In genomic region chr7:136182101-136182500, GRCm38 (mm10) we compare ENCODE assay signal across 27 mouse cellular contexts.
A peak's percentile ranks its signal among the peaks of the same experiment; 100 is the strongest.
DNase-seq lines count a peak whose midpoint lies in the region; ATAC-seq and TF ChIP-seq lines count a peak whose summit lies in the region.
"Had no signal": no experiment of that assay in that cellular context is flagged by ENCODE, and none has a peak within 500 bp of the region (broad histone marks: within the 10 kb centered on the region; RNA-seq: fewer than 3 reads in every experiment).

No protein-coding gene starts in this region.

- no peaks in the 10 kb centered on the region for H3K27me3 ChIP-seq in heart, embryonic 14.5 days (ENCODE audit: control insufficient read depth, insufficient read depth, low read length)
- H3K27me3 ChIP-seq in limb, embryonic 14.5 days (ENCODE audit: control insufficient read depth, insufficient read depth, low read length), result no peaks in the 10 kb centered on the region
- no peaks in the 10 kb centered on the region for H3K27me3 ChIP-seq in limb, embryonic 10.5 days (ENCODE audit: low read depth, poor library complexity, severe bottlenecking)
- no peaks in the 10 kb centered on the region for H3K27me3 ChIP-seq in heart, postnatal 0 days (ENCODE audit: control insufficient read depth, insufficient read depth, low read length)
- H3K27me3 ChIP-seq: embryonic facial prominence, embryonic 15.5 days; kidney, embryonic 15.5 days; midbrain, embryonic 13.5 days; Patski had no signal

- H3K27ac ChIP-seq in gastrocnemius, adult 2 months, result no peak overlapping the region
- H3K27ac ChIP-seq in heart, embryonic 14.5 days (replicated peaks in 1 of 2; ENCODE audit: control insufficient read depth in 1 of 2, insufficient read depth in 1 of 2, low read depth in 2 of 2, low read length in 2 of 2), result no peak overlapping the region
- H3K27ac ChIP-seq in limb, embryonic 14.5 days (replicated peaks; ENCODE audit: low read depth, low read length), result no peak overlapping the region
- no peak overlapping the region for H3K27ac ChIP-seq in limb, embryonic 10.5 days
- 0 out of 2 replicates have a peak overlapping the region, but pooled peaks have one; percentile 18 for H3K27ac ChIP-seq in heart, postnatal 0 days (ENCODE audit: low read depth)
- H3K27ac ChIP-seq: embryonic facial prominence, embryonic 15.5 days; forebrain, embryonic 12.5 days; hindbrain, embryonic 14.5 days; kidney, embryonic 15.5 days; macrophage had no signal

- no peak overlapping the region for H3K4me3 ChIP-seq in gastrocnemius, adult 2 months
- no peak overlapping the region for H3K4me3 ChIP-seq in heart, embryonic 14.5 days (ENCODE audit: control insufficient read depth in 1 of 2, insufficient read depth in 1 of 2, low read depth in 1 of 2, low read length in 2 of 2)
- no peak overlapping the region for H3K4me3 ChIP-seq in limb, embryonic 14.5 days (replicated peaks; ENCODE audit: low read length)
- H3K4me3 ChIP-seq in limb, embryonic 10.5 days, result no peak overlapping the region
- H3K4me3 ChIP-seq in heart, postnatal 0 days (ENCODE audit: low read depth, low read length), result no peak overlapping the region
- H3K4me3 ChIP-seq: embryonic facial prominence, embryonic 15.5 days; forebrain, embryonic 12.5 days; kidney, embryonic 15.5 days; midbrain, embryonic 13.5 days had no signal

- TF ChIP-seq CTCF in gastrocnemius, adult 2 months (IDR thresholded peaks at IDR 0.05), result no peak
- no peak for TF ChIP-seq CTCF in heart, postnatal 0 days (IDR thresholded peaks at IDR 0.05; ENCODE audit: low read depth)

- H3K9ac ChIP-seq in heart, embryonic 14.5 days (ENCODE audit: low read length), result no peak overlapping the region
- no peak overlapping the region for H3K9ac ChIP-seq in limb, embryonic 14.5 days (ENCODE audit: low read depth, low read length, severe bottlenecking)
- H3K9ac ChIP-seq in heart, postnatal 0 days (replicated peaks; ENCODE audit: low read depth, low read length), result no peak overlapping the region
- H3K9ac ChIP-seq: embryonic facial prominence, embryonic 15.5 days; forebrain, embryonic 12.5 days; forebrain, postnatal 0 days; hindbrain, embryonic 14.5 days; kidney, embryonic 15.5 days; midbrain, embryonic 13.5 days had no signal

- intact Hi-C loops in gastrocnemius, adult 2 months (cut with DNase I), result no loop called here

- WGBS in heart, embryonic 14.5 days, result 36% methylated on average over 5 of the region's 5 CpGs
- 47% methylated on average over 5 of the region's 5 CpGs for WGBS in limb, embryonic 14.5 days
- 91% methylated on average over 5 of the region's 5 CpGs for WGBS in limb, embryonic 10.5 days
- WGBS in heart, postnatal 0 days, result 29% methylated on average over 5 of the region's 5 CpGs

- TF ChIP-seq EP300 in heart, postnatal 0 days (IDR thresholded peaks at IDR 0.05; ENCODE audit: low read depth), result no peak

- H3K4me1 ChIP-seq in heart, embryonic 14.5 days (ENCODE audit: control insufficient read depth in 2 of 2, insufficient read depth in 2 of 2, low read length in 2 of 2), result peaks cover 8 to 13% of the 10 kb centered on the region in 2 experiments
- peaks cover 10% of the 10 kb centered on the region for H3K4me1 ChIP-seq in limb, embryonic 14.5 days (ENCODE audit: control insufficient read depth, insufficient read depth, low read length)
- no peaks in the 10 kb centered on the region for H3K4me1 ChIP-seq in limb, embryonic 10.5 days
- peaks cover 10% of the 10 kb centered on the region for H3K4me1 ChIP-seq in heart, postnatal 0 days (ENCODE audit: control insufficient read depth, insufficient read depth)

- H3K36me3 ChIP-seq in heart, embryonic 14.5 days (ENCODE audit: control insufficient read depth, insufficient read depth, low read length), result no peaks in the 10 kb centered on the region
- no peaks in the 10 kb centered on the region for H3K36me3 ChIP-seq in limb, embryonic 14.5 days (ENCODE audit: control insufficient read depth, insufficient read depth, low read length)
- no peaks in the 10 kb centered on the region for H3K36me3 ChIP-seq in limb, embryonic 10.5 days
- H3K36me3 ChIP-seq in heart, postnatal 0 days (replicated peaks; ENCODE audit: control insufficient read depth, insufficient read depth, low read length), result no peaks in the 10 kb centered on the region
- H3K36me3 ChIP-seq: embryonic facial prominence, embryonic 15.5 days; forebrain, embryonic 12.5 days; kidney, embryonic 15.5 days; midbrain, embryonic 13.5 days had no signal

- TF ChIP-seq POLR2A in limb, embryonic 14.5 days (IDR thresholded peaks at IDR 0.05; ENCODE audit: borderline replicate concordance, extremely low read depth, insufficient read depth, insufficient read length), result no peak

- peaks cover 4% of the 10 kb centered on the region; the same call in 1 of the 2 replicates for H3K9me3 ChIP-seq in heart, embryonic 14.5 days (ENCODE audit: control insufficient read depth, low read length)
- no peaks in the 10 kb centered on the region; the same call in 1 of the 2 replicates for H3K9me3 ChIP-seq in limb, embryonic 14.5 days (ENCODE audit: control insufficient read depth, low read length)
- no peaks in the 10 kb centered on the region for H3K9me3 ChIP-seq in limb, embryonic 10.5 days (replicated peaks)
- H3K9me3 ChIP-seq in heart, postnatal 0 days (replicated peaks; ENCODE audit: control insufficient read depth, low read length), result no peaks in the 10 kb centered on the region
- H3K9me3 ChIP-seq: embryonic facial prominence, embryonic 15.5 days; midbrain, embryonic 13.5 days had no signal

- H3K4me2 ChIP-seq in heart, embryonic 14.5 days (ENCODE audit: low read length), result peak overlapping the region; percentile 18
- H3K4me2 ChIP-seq in limb, embryonic 14.5 days (replicated peaks; ENCODE audit: low read depth, low read length, severe bottlenecking), result no peak overlapping the region
- no peak overlapping the region for H3K4me2 ChIP-seq in heart, postnatal 0 days (ENCODE audit: low read depth, low read length)
- H3K4me2 ChIP-seq: embryonic facial prominence, embryonic 15.5 days; forebrain, embryonic 12.5 days; kidney, embryonic 15.5 days; liver, embryonic 11.5 days had no signal

- no peak for ATAC-seq in heart, embryonic 14.5 days (ENCODE audit: insufficient number of reproducible peaks, insufficient read depth, low FRiP score, low read depth)
- no peak for ATAC-seq in limb, embryonic 14.5 days (ENCODE audit: low FRiP score, low read depth)
- no peak for ATAC-seq in heart, postnatal 0 days (ENCODE audit: insufficient read depth, low read depth)
- ATAC-seq: forebrain, postnatal 0 days; midbrain, embryonic 13.5 days; Patski had no signal

- peak; percentile 6 for DNase-seq in gastrocnemius, adult 18-20 months (ENCODE audit: low spot score)
- no peak for DNase-seq in gastrocnemius, adult 2 months
- no peak for DNase-seq in heart, postnatal 4 days
- peak; percentile 27 for DNase-seq in limb, embryonic 14.5 days (ENCODE audit: low spot score)
- DNase-seq in limb, embryonic 10.5 days (ENCODE audit: low spot score), result no peak
- peak; percentile 40 for DNase-seq in heart, postnatal 0 days (ENCODE audit: low spot score)
- DNase-seq in testis, postnatal 10 days (ENCODE audit: low spot score), result no peak
- DNase-seq: adrenal gland, postnatal 25 days; cerebellum, adult 18-20 months; cerebellum, postnatal 10 days; gastrocnemius, postnatal 14 days; kidney, adult 18-20 months; layer of hippocampus, adult 9-11 months; lung, postnatal 10 days; right cerebral cortex, postnatal 14 days; thymus, adult 2 months; thymus, postnatal 36 days had no signal

Comparison
In these comparisons a context has a peak if more than half of its experiments do, and no peak if none do; other contexts are left out.
1. DNase-seq: peak in gastrocnemius, adult 18-20 months (single experiment), limb, embryonic 14.5 days (single experiment) and heart, postnatal 0 days (single experiment); none in gastrocnemius, adult 2 months (single experiment), heart, postnatal 4 days (single experiment), limb, embryonic 10.5 days (single experiment) and testis, postnatal 10 days (single experiment).